Comparison of ENCODE assay signal across 8 mouse cellular contexts in genomic region chr4:6561604-6562357, GRCm38 (mm10).
A peak's percentile ranks its signal among the peaks of the same experiment; 100 is the strongest.
DNase-seq lines count a peak whose midpoint lies in the region; ATAC-seq and TF ChIP-seq lines count a peak whose summit lies in the region.

No protein-coding gene starts in this region.

- in situ Hi-C loops in ES-E14 (cut with MboI; ENCODE audit: low sequenced_read_pairs in 2 of 2, unreplicated experiment in 2 of 2): no loop called here

- H3K4me3 ChIP-seq in intestine, postnatal 0 days (ENCODE audit: low read depth, low read length): no peak overlapping the region
- H3K4me3 ChIP-seq in intestine, embryonic 15.5 days (replicated peaks): no peak overlapping the region
- no peak overlapping the region for H3K4me3 ChIP-seq in ES-E14 (ENCODE audit: insufficient read depth in 1 of 2, low read depth in 1 of 2, low read length in 2 of 2, poor library complexity in 1 of 2, severe bottlenecking in 1 of 2)
- no peak overlapping the region; the same call in 1 of the 2 replicates for H3K4me3 ChIP-seq in heart, postnatal 0 days (ENCODE audit: low read depth, low read length)
- no peak overlapping the region for H3K4me3 ChIP-seq in midbrain, embryonic 15.5 days

- no peak overlapping the region for H3K4me2 ChIP-seq in intestine, postnatal 0 days (replicated peaks; ENCODE audit: low read depth)
- H3K4me2 ChIP-seq in intestine, embryonic 15.5 days (replicated peaks): no peak overlapping the region
- peak overlapping the region; percentile 44 for H3K4me2 ChIP-seq in heart, postnatal 0 days (ENCODE audit: low read depth, low read length)
- no peak overlapping the region for H3K4me2 ChIP-seq in midbrain, embryonic 15.5 days

- H3K27ac ChIP-seq in intestine, postnatal 0 days (ENCODE audit: low read depth, low read length): no peak overlapping the region
- no peak overlapping the region for H3K27ac ChIP-seq in intestine, embryonic 15.5 days
- H3K27ac ChIP-seq in ES-E14 (ENCODE audit: insufficient read depth, low read depth, low read length, poor library complexity, severe bottlenecking): no peak overlapping the region
- H3K27ac ChIP-seq in heart, postnatal 0 days (ENCODE audit: low read depth): no peak overlapping the region
- no peak overlapping the region for H3K27ac ChIP-seq in midbrain, embryonic 15.5 days

- no peaks in the 10 kb centered on the region for H3K4me1 ChIP-seq in intestine, postnatal 0 days (replicated peaks; ENCODE audit: control insufficient read depth, insufficient read depth, low read length)
- no peaks in the 10 kb centered on the region for H3K4me1 ChIP-seq in intestine, embryonic 15.5 days (replicated peaks)
- no peaks in the 10 kb centered on the region for H3K4me1 ChIP-seq in ES-E14 (ENCODE audit: control insufficient read depth in 2 of 2, insufficient read depth in 2 of 2, low read length in 2 of 2, poor library complexity in 1 of 2)
- no peaks in the 10 kb centered on the region for H3K4me1 ChIP-seq in heart, postnatal 0 days (ENCODE audit: control insufficient read depth, insufficient read depth)
- no peaks in the 10 kb centered on the region for H3K4me1 ChIP-seq in midbrain, embryonic 15.5 days

- DNase-seq in ES-E14 (ENCODE audit: low read depth, low spot score): peak; percentile 24
- DNase-seq in cerebellum, postnatal 25 days: peak; percentile 17 to 49
- peak; percentile 49 for DNase-seq in heart, postnatal 0 days (ENCODE audit: low spot score)
- peak; percentile 9 to 49 for DNase-seq in layer of hippocampus, postnatal 14 days (ENCODE audit: low spot score in 2 of 2)

- no peaks in the 10 kb centered on the region for H3K36me3 ChIP-seq in intestine, postnatal 0 days (ENCODE audit: control insufficient read depth, insufficient read depth)
- H3K36me3 ChIP-seq in intestine, embryonic 15.5 days: no peaks in the 10 kb centered on the region
- no peaks in the 10 kb centered on the region for H3K36me3 ChIP-seq in ES-E14 (ENCODE audit: control insufficient read depth, insufficient read depth, low read length, poor library complexity, severe bottlenecking)
- no peaks in the 10 kb centered on the region for H3K36me3 ChIP-seq in heart, postnatal 0 days (replicated peaks; ENCODE audit: control insufficient read depth, insufficient read depth, low read length)
- no peaks in the 10 kb centered on the region for H3K36me3 ChIP-seq in midbrain, embryonic 15.5 days (replicated peaks)

- ATAC-seq in intestine, postnatal 0 days: no peak
- no peak for ATAC-seq in intestine, embryonic 15.5 days
- no peak for ATAC-seq in heart, postnatal 0 days (ENCODE audit: insufficient read depth, low read depth)
- peak; percentile 85 for ATAC-seq in midbrain, embryonic 15.5 days (replicated peaks)
- no peak for ATAC-seq in monocyte, adult 5-6 weeks (replicated peaks; ENCODE audit: insufficient number of reproducible peaks, low FRiP score, low TSS enrichment, poor library complexity, severe bottlenecking)

- WGBS in intestine, postnatal 0 days: 39% methylated on average over 11 of the region's 11 CpGs
- WGBS in intestine, embryonic 15.5 days: 31% methylated on average over 11 of the region's 11 CpGs
- WGBS in heart, postnatal 0 days: 34% methylated on average over 11 of the region's 11 CpGs
- 40% methylated on average over 11 of the region's 11 CpGs for WGBS in midbrain, embryonic 15.5 days

- no peak overlapping the region for H3K9ac ChIP-seq in intestine, postnatal 0 days (ENCODE audit: low read depth, low read length)
- no peak overlapping the region for H3K9ac ChIP-seq in intestine, embryonic 15.5 days
- no peak overlapping the region for H3K9ac ChIP-seq in ES-E14 (ENCODE audit: insufficient read depth, low read depth, low read length, poor library complexity, severe bottlenecking)
- H3K9ac ChIP-seq in heart, postnatal 0 days (replicated peaks; ENCODE audit: low read depth, low read length): no peak overlapping the region
- H3K9ac ChIP-seq in midbrain, embryonic 15.5 days: no peak overlapping the region

- no peaks in the 10 kb centered on the region for H3K9me3 ChIP-seq in intestine, postnatal 0 days (ENCODE audit: control insufficient read depth)
- no peaks in the 10 kb centered on the region for H3K9me3 ChIP-seq in intestine, embryonic 15.5 days
- no peaks in the 10 kb centered on the region for H3K9me3 ChIP-seq in ES-E14 (ENCODE audit: control insufficient read depth, insufficient read depth, low read depth, low read length)
- no peaks in the 10 kb centered on the region for H3K9me3 ChIP-seq in heart, postnatal 0 days (replicated peaks; ENCODE audit: control insufficient read depth, low read length)
- H3K9me3 ChIP-seq in midbrain, embryonic 15.5 days: no peaks in the 10 kb centered on the region

- no peaks in the 10 kb centered on the region for H3K27me3 ChIP-seq in intestine, postnatal 0 days (replicated peaks; ENCODE audit: control insufficient read depth, insufficient read depth, low read length)
- H3K27me3 ChIP-seq in intestine, embryonic 15.5 days (replicated peaks): no peaks in the 10 kb centered on the region
- no peaks in the 10 kb centered on the region for H3K27me3 ChIP-seq in heart, postnatal 0 days (ENCODE audit: control insufficient read depth, insufficient read depth, low read length)
- H3K27me3 ChIP-seq in midbrain, embryonic 15.5 days (replicated peaks): no peaks in the 10 kb centered on the region

- TF ChIP-seq EP300 in heart, postnatal 0 days (IDR thresholded peaks at IDR 0.05; ENCODE audit: low read depth): no peak

- TF ChIP-seq CTCF in intestine, postnatal 0 days (IDR thresholded peaks at IDR 0.05; ENCODE audit: low read depth): peak; percentile 92
- peak; percentile 84 for TF ChIP-seq CTCF in heart, postnatal 0 days (IDR thresholded peaks at IDR 0.05; ENCODE audit: low read depth)

TF ChIP-seq in ES-E14, 5 proteins besides CTCF, POLR2A, EP300 and RAD21:
- TF ChIP-seq MAFK (IDR thresholded peaks at IDR 0.05; ENCODE audit: insufficient read depth, low read depth, low read length) (no peak), ZNF384 (IDR thresholded peaks at IDR 0.05; ENCODE audit: low read depth, low read length) (peak; percentile 92), CHD2 (IDR thresholded peaks at IDR 0.05; ENCODE audit: low read depth, low read length) (no peak), HCFC1 (IDR thresholded peaks at IDR 0.05; ENCODE audit: borderline replicate concordance, insufficient read depth, low read length) (no peak), ZC3H11A (IDR thresholded peaks at IDR 0.05; ENCODE audit: borderline replicate concordance, low read depth, low read length) (peak; percentile 95)
